ENCODE assay signal across 22 mouse cellular contexts in the genomic region with DNA sequence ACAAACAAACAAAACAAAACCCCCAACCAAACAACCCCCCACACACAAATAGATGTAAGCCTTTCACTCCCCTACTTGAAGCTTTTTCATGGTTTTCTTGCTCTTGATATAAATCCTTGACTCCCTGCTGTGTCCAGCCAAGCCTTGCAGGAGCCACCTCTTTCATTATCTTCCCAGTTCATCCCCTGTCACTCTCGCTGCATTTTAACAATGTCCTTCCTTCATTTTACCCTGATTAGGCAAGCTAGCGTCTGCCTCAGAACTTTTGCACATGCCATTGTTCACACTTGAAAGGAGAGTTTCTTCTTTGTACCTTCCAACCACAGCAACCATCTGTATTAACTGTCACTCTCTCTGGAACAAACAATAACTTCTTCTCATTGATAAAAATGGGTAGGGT. TPM values are rescaled to one million over a fixed set of nuclear protein-coding genes. Genes with fewer than 3 reads are reported as not detected.
DNase-seq lines count a peak whose midpoint lies in the region; ATAC-seq lines count a peak whose summit lies in the region.
"Had no signal": no experiment of that assay in that cellular context is flagged by ENCODE, and none has a peak within 500 bp of the region (broad histone marks: within the 10 kb centered on the region; RNA-seq: fewer than 3 reads in every experiment).

No protein-coding gene starts in this region.

- peaks cover 26% of the 10 kb centered on the region for H3K4me1 ChIP-seq in hindbrain, embryonic 10.5 days (replicated peaks)
- H3K4me1 ChIP-seq in hindbrain, embryonic 14.5 days (replicated peaks; ENCODE audit: control insufficient read depth, insufficient read depth, low read length), result peaks cover 7% of the 10 kb centered on the region

- H3K36me3 ChIP-seq in hindbrain, embryonic 10.5 days, result 0 out of 2 replicates have a peak, but pooled peaks cover 3% of the 10 kb centered on the region
- 0 out of 2 replicates have a peak, but pooled peaks cover 9% of the 10 kb centered on the region for H3K36me3 ChIP-seq in hindbrain, embryonic 14.5 days (replicated peaks; ENCODE audit: control insufficient read depth, insufficient read depth)
- H3K36me3 ChIP-seq: embryonic facial prominence, embryonic 10.5 days; heart, embryonic 15.5 days had no signal

- peak overlapping the region; percentile 45; the same call in 1 of the 2 replicates for H3K27ac ChIP-seq in hindbrain, embryonic 10.5 days
- no peak overlapping the region for H3K27ac ChIP-seq in hindbrain, embryonic 14.5 days
- H3K27ac ChIP-seq: embryonic facial prominence, embryonic 10.5 days; forebrain, embryonic 13.5 days; heart, embryonic 15.5 days; hindbrain, postnatal 0 days had no signal

- no peak overlapping the region for H3K9ac ChIP-seq in hindbrain, embryonic 14.5 days
- H3K9ac ChIP-seq: forebrain, embryonic 13.5 days; heart, embryonic 15.5 days had no signal

- H3K27me3 ChIP-seq in hindbrain, embryonic 10.5 days (ENCODE audit: insufficient read depth, poor library complexity, severe bottlenecking), result no peaks in the 10 kb centered on the region
- no peaks in the 10 kb centered on the region for H3K27me3 ChIP-seq in hindbrain, embryonic 14.5 days (ENCODE audit: control insufficient read depth, insufficient read depth, low read length)
- H3K27me3 ChIP-seq: forebrain, embryonic 13.5 days; heart, embryonic 15.5 days had no signal

- no peak overlapping the region for H3K4me3 ChIP-seq in hindbrain, embryonic 10.5 days
- H3K4me3 ChIP-seq in hindbrain, embryonic 14.5 days (replicated peaks; ENCODE audit: low read length), result no peak overlapping the region
- H3K4me3 ChIP-seq: embryonic facial prominence, embryonic 10.5 days; forebrain, embryonic 13.5 days; heart, embryonic 15.5 days had no signal

- no peak overlapping the region for H3K4me2 ChIP-seq in hindbrain, embryonic 14.5 days (replicated peaks)
- H3K4me2 ChIP-seq: forebrain, embryonic 13.5 days; heart, embryonic 11.5 days; heart, embryonic 15.5 days had no signal

- no peak for ATAC-seq in hindbrain, embryonic 14.5 days (ENCODE audit: low FRiP score)
- ATAC-seq: forebrain, embryonic 13.5 days; hindbrain, postnatal 0 days; Patski had no signal

- peak; percentile 12 for DNase-seq in hindbrain, embryonic 10.5 days (ENCODE audit: low spot score)
- DNase-seq in hindbrain, embryonic 14.5 days (ENCODE audit: low spot score), result no peak
- peak; percentile 14 for DNase-seq in R1 (ENCODE audit: low read depth, low spot score)
- DNase-seq in embryo, embryonic 9.5 days (ENCODE audit: extremely low spot score), result peak; percentile 22
- DNase-seq in layer of hippocampus, adult 9-10 months (ENCODE audit: low spot score), result no peak
- no peak for DNase-seq in cerebellum, adult 8-10 months
- DNase-seq in gastrocnemius, adult 18-20 months (ENCODE audit: low spot score), result no peak
- DNase-seq: adrenal gland, adult 2 months; adrenal gland, postnatal 25 days; cerebellum, adult 18-20 months; cerebellum, postnatal 10 days; gastrocnemius, postnatal 36 days; heart, adult 18-20 months; heart, postnatal 14 days had no signal

- 0 out of 2 replicates have a peak, but pooled peaks cover 2% of the 10 kb centered on the region for H3K9me3 ChIP-seq in hindbrain, embryonic 10.5 days
- no peaks in the 10 kb centered on the region for H3K9me3 ChIP-seq in hindbrain, embryonic 14.5 days (ENCODE audit: control insufficient read depth, low read length)
- H3K9me3 ChIP-seq: embryonic facial prominence, embryonic 10.5 days; forebrain, embryonic 13.5 days; heart, embryonic 15.5 days had no signal

- 10% methylated on average over 2 of the region's 2 CpGs for WGBS in hindbrain, embryonic 10.5 days
- WGBS in hindbrain, embryonic 14.5 days, result 4% methylated on average over 2 of the region's 2 CpGs

RNA-seq across cellular contexts. Expression of gene Slc8a3, which starts 15.2 kb away (rescaled TPM):
- 1.3 and 2.3 TPM in 2 replicates for polyA plus RNA-seq in hindbrain, embryonic 10.5 days (2016; fragmentation: Nextera tagmentation; extraction: Ambion mirVana)
- 12.1 and 13.9 TPM in 2 replicates for polyA plus RNA-seq in hindbrain, embryonic 14.5 days (2014; fragmentation: Nextera tagmentation; extraction: Ambion mirVana)
- 10 to 100 TPM; 41.3 to 52.3 TPM for total RNA-seq in gastrocnemius, adult 18-20 months (2021)
- total RNA-seq: hematopoietic stem cell, adult 5-6 weeks; MEL had no signal

Comparison
In these comparisons a context has a peak if more than half of its experiments do, and no peak if none do; other contexts are left out.
1. DNase-seq: peak in hindbrain, embryonic 10.5 days (single experiment), R1 (single experiment) and embryo, embryonic 9.5 days (single experiment); none in hindbrain, embryonic 14.5 days (single experiment), layer of hippocampus, adult 9-10 months (single experiment), cerebellum, adult 8-10 months (single experiment) and gastrocnemius, adult 18-20 months (single experiment).